Mouse (Mus musculus) C2C12 (cell line): ENCODE results near the gene Greb1. TPM values are rescaled to one million over a fixed set of nuclear protein-coding genes. Genes with fewer than 3 reads are reported as not detected.

Experiments used
- H3K27me3 ChIP-seq: one replicate; pipeline ENCODE4 v1.6.1; 2011; ENCODE audit not compliant: control insufficient read depth, insufficient read depth, insufficient read length
- H3K36me3 ChIP-seq: one replicate; pipeline ENCODE4 v1.6.1; 2011; ENCODE audit not compliant: control insufficient read depth, insufficient read depth
- H3K4me3 ChIP-seq: one replicate; pipeline ENCODE4 v1.5.1; 2011; ENCODE audit warnings: mild to moderate bottlenecking, control low read depth; ENCODE audit not compliant: poor library complexity, insufficient read depth, severe bottlenecking
- H3K79me2 ChIP-seq: one replicate; pipeline ENCODE4 v1.6.1; 2011; ENCODE audit not compliant: control insufficient read depth, insufficient read depth
- H3K79me3 ChIP-seq: one replicate; pipeline ENCODE4 v1.6.1; 2011; ENCODE audit warnings: low read depth, control low read depth
- H3ac ChIP-seq: one replicate; pipeline ENCODE3; 2011; ENCODE audit warnings: low read depth; ENCODE audit not compliant: control insufficient read depth, insufficient read length
- CEBPB ChIP-seq: IDR thresholded peaks from one replicate; pipeline ENCODE4 v1.6.1; 2011; ENCODE audit warnings: low read depth, mild to moderate bottlenecking, control low read depth, moderate library complexity
- CTCF ChIP-seq: IDR thresholded peaks from one replicate; pipeline ENCODE4 v1.5.1; 2011; ENCODE audit not compliant: control insufficient read depth, insufficient read depth, insufficient read length
- FOSL1 ChIP-seq: IDR thresholded peaks from one replicate; pipeline ENCODE4 v1.8.0; 2011; ENCODE audit warnings: mild to moderate bottlenecking, low read length; ENCODE audit not compliant: poor library complexity, insufficient read depth, severe bottlenecking
- MAX ChIP-seq: IDR thresholded peaks from one replicate; pipeline ENCODE4 v1.6.1; 2011; ENCODE audit warnings: mild to moderate bottlenecking, control low read depth
- MYOD1 ChIP-seq: IDR thresholded peaks from one replicate; pipeline ENCODE4 v1.6.1; 2011; ENCODE audit warnings: low read depth; ENCODE audit not compliant: control insufficient read depth, insufficient read length
- MYOG ChIP-seq: IDR thresholded peaks from one replicate; pipeline ENCODE4 v1.6.1; 2011; ENCODE audit not compliant: control insufficient read depth, insufficient read length; ENCODE audit errors: extremely low read depth
- USF1 ChIP-seq: IDR thresholded peaks from one replicate; pipeline ENCODE4 v1.6.1; 2011; ENCODE audit warnings: low read depth, mild to moderate bottlenecking, control low read depth, moderate library complexity
- polyA plus RNA-seq: library from polyadenylated mRNA; unstranded; fragments of >200 nt; fragmentation: generic; extraction: Trizol; gene quantifications from one replicate; pipeline ENCODE4 v1.2.1, GENCODE M21; 2012; ENCODE audit warnings: missing spikeins

Gene Greb1
- polyA plus RNA-seq, 1 experiment: 0.04 TPM

DNA sequence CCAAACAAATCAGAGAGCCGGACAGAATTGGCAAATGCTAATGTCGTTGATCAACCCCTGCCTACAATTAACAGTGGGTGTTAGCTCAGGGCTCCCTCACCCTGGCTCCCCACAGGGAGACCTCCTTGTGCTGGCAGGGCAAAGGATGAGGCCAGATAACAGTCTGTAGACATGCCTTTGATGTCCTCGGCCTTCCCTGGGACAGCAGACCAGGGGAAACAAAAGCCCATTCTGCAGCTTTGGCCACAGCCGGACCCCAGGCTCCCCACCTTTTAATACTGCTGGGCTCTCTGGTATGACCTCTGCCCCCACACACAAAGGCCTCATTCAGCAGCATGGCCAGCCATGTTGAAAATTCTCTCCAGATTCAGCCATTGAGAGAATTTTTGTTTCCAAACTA is 10.9 kb downstream of the Greb1 start:
- no peak overlapping the region for H3ac ChIP-seq
- H3K36me3 ChIP-seq: no peaks in the 10 kb centered on the region
- no peaks in the 10 kb centered on the region for H3K27me3 ChIP-seq
- H3K4me3 ChIP-seq: no peak overlapping the region
- TF ChIP-seq USF1 (no peak), FOSL1 (no peak), CEBPB (no peak), MAX (no peak), MYOG (no peak), CTCF (no peak), MYOD1 (no peak)
- H3K79me2 ChIP-seq: no peaks in the 10 kb centered on the region
- no peaks in the 10 kb centered on the region for H3K79me3 ChIP-seq

DNA sequence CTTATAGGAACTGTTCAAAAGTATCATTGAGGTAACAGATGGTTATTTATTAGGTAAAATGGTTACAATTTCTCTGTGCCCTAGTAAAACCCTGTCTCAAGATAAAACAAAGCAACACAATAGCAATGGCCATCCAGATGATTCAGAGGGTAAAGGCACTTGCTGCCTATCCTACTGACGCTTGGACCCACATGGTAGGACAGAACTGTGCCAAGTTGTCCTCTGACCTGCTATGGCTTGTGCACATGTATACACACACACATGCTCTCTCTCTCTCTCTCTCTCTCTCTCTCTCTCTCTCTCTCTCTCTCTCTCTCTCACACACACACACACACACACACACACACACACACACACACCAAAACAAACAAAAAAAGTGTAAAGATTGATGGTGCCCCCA is 11.5 kb downstream of the Greb1 start:
- TF ChIP-seq USF1: no peak
- no peak for TF ChIP-seq MAX
- TF ChIP-seq MYOD1: no peak
- TF ChIP-seq CEBPB: no peak
- TF ChIP-seq CTCF: no peak
- no peak for TF ChIP-seq MYOG
- TF ChIP-seq FOSL1: no peak
- Histone ChIP-seq H3K79me2 (no peaks in the 10 kb centered on the region), H3K27me3 (no peaks in the 10 kb centered on the region), H3K79me3 (no peaks in the 10 kb centered on the region), H3ac (no peak overlapping the region), H3K36me3 (no peaks in the 10 kb centered on the region), H3K4me3 (no peak overlapping the region)

DNA sequence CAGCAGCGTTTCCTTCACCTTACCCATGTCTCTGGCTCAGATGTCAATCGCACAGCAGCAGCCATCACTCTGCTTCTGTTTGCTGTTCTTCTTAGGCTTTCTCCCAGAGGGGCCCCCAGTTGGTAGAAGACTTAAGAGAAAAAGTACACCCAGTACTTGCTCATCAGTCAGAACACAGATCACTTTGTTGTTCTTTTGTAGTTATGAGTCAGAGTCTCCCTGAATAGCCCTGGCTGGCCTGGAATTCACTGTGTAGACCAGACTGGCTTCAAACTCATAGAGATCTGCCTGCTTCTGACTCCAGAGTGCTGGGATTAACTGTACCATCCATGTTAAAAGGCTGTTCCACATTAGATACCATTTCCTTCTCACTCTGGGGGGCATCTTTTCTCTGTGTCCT is 12.1 kb downstream of the Greb1 start:
- Histone ChIP-seq H3ac (no peak overlapping the region), H3K27me3 (no peaks in the 10 kb centered on the region), H3K4me3 (no peak overlapping the region), H3K79me3 (no peaks in the 10 kb centered on the region), H3K79me2 (no peaks in the 10 kb centered on the region), H3K36me3 (no peaks in the 10 kb centered on the region)
- TF ChIP-seq CTCF (no peak), USF1 (no peak), MYOG (no peak), MYOD1 (no peak), MAX (no peak), FOSL1 (no peak), CEBPB (no peak)

DNA sequence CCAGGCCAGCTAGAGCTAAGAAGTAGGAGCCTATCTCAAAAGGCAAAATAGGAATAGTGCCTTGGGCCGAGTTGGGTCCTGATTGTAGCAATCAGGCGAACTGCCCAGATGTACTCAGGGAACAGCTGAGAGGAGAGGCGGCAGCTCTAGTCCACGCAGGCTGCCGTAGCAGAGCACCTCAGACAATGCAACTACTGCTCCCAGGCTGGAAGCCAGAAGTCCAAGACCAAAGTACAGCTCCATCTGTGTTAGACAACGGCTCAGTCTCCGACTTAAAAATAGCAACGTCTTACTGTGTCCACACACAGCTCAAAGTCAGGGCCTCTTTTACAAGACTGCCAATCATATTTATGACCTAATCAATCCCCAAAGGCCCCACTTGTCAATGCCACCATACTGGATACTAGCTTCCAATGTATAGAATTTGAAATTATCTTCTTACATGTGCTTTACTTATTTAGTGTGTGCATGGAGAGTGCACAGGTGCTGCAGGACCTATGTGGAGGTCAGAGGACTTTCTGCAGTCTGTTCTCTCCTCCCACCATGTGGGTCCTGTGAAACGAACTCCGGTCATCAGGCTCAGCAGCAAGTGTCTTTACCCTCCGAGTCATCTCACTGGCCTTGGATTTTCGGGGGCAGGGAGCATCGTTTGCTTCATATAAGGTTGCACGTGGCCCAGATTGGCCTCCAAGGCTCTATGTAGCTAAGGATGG is 19.5 kb downstream of the Greb1 start:
- H3K4me3 ChIP-seq: no peak overlapping the region
- TF ChIP-seq MAX (no peak), USF1 (no peak), MYOD1 (no peak), MYOG (no peak), CEBPB (no peak), CTCF (no peak), FOSL1 (no peak)
- H3K36me3 ChIP-seq: no peaks in the 10 kb centered on the region
- H3ac ChIP-seq: no peak overlapping the region
- no peaks in the 10 kb centered on the region for H3K27me3 ChIP-seq
- no peaks in the 10 kb centered on the region for H3K79me2 ChIP-seq
- H3K79me3 ChIP-seq: no peaks in the 10 kb centered on the region

DNA sequence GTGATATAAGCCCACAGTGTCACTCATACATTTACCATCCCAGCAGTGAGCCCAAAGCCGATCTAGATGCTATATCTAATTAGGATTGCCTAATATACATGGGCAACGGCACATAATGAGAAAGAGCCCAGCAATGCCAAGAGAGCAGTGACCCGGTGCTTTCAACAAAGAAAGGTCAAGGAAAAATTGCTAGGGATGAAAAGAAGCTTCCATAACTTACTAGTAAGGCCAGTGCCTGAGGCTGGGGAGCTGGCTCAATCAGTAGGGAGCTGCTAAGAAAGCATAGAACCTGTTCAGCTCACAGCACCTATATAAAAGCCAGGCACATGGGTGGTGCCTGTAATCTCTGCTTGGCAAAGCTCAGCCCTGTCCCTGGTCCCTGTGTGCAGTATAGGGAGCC is 20.4 kb downstream of the Greb1 start:
- H3K36me3 ChIP-seq: no peaks in the 10 kb centered on the region
- peaks cover 5% of the 10 kb centered on the region for H3K27me3 ChIP-seq
- no peak overlapping the region for H3K4me3 ChIP-seq
- no peaks in the 10 kb centered on the region for H3K79me3 ChIP-seq
- TF ChIP-seq CEBPB: no peak
- no peak for TF ChIP-seq MYOD1
- TF ChIP-seq FOSL1: no peak
- TF ChIP-seq MYOG: no peak
- no peak for TF ChIP-seq MAX
- TF ChIP-seq USF1: no peak
- no peak for TF ChIP-seq CTCF
- no peaks in the 10 kb centered on the region for H3K79me2 ChIP-seq
- no peak overlapping the region for H3ac ChIP-seq
